Mouse (Mus musculus): ENCODE measurements around the gene Tent4b. TPM values are rescaled to one million over a fixed set of nuclear protein-coding genes. Genes with fewer than 3 reads are reported as not detected.

Tent4b gene
- polyA plus RNA-seq, 1 experiment from 2014 or later = 6.2 TPM

GRCm38 (mm10) chr8:88306511-88306910 lies 107.5 kb downstream of the Tent4b start:
- no peaks in the 10 kb centered on the region for H3K27me3 ChIP-seq (ENCODE audit: control insufficient read depth, insufficient read depth, low read depth, low read length)
- H3K4me2 ChIP-seq (ENCODE audit: low read depth, low read length) = no peak overlapping the region
- H3K36me3 ChIP-seq (ENCODE audit: control insufficient read depth, insufficient read depth, low read length) = no peaks in the 10 kb centered on the region
- H3K9me3 ChIP-seq (ENCODE audit: control insufficient read depth, low read length) = no peaks in the 10 kb centered on the region
- 68% methylated on average over 14 of the region's 14 CpGs for WGBS
- H3K9ac ChIP-seq (ENCODE audit: low read length) = no peak overlapping the region
- no peak overlapping the region for H3K4me3 ChIP-seq (ENCODE audit: low read length)
- H3K4me1 ChIP-seq (replicated peaks; ENCODE audit: control insufficient read depth, insufficient read depth, low read length) = 0 out of 2 replicates have a peak, but pooled peaks cover 9% of the 10 kb centered on the region
- no peak overlapping the region for H3K27ac ChIP-seq (ENCODE audit: low read length)
- ATAC-seq (ENCODE audit: low read depth) = no peak

GRCm38 (mm10) chr8:88307736-88308135 lies 108.7 kb downstream of the Tent4b start:
- Histone ChIP-seq H3K27ac (ENCODE audit: low read length) (no peak overlapping the region), H3K4me2 (ENCODE audit: low read depth, low read length) (no peak overlapping the region), H3K9ac (ENCODE audit: low read length) (no peak overlapping the region), H3K9me3 (ENCODE audit: control insufficient read depth, low read length) (no peaks in the 10 kb centered on the region), H3K27me3 (ENCODE audit: control insufficient read depth, insufficient read depth, low read depth, low read length) (no peaks in the 10 kb centered on the region), H3K4me1 (replicated peaks; ENCODE audit: control insufficient read depth, insufficient read depth, low read length) (0 out of 2 replicates have a peak, but pooled peaks cover 4% of the 10 kb centered on the region), H3K4me3 (ENCODE audit: low read length) (no peak overlapping the region), H3K36me3 (ENCODE audit: control insufficient read depth, insufficient read depth, low read length) (no peaks in the 10 kb centered on the region)
- no peak for ATAC-seq (ENCODE audit: low read depth)
- 82% methylated on average over 4 of the region's 4 CpGs for WGBS

Other genes starting within 250 kb of the Tent4b start
- gene Zfp423, start 239.6 kb upstream of the Tent4b start, polyA plus RNA-seq (2015; fragmentation: Nextera tagmentation; extraction: Ambion mirVana) = 5.8 and 7.5 TPM in 2 replicates
- 56.4 and 57.3 TPM in 2 replicates for gene Cnep1r1, start 80.4 kb upstream of the Tent4b start, polyA plus RNA-seq (2015; fragmentation: Nextera tagmentation; extraction: Ambion mirVana)
- gene Heatr3, start 61.4 kb upstream of the Tent4b start, polyA plus RNA-seq (2015; fragmentation: Nextera tagmentation; extraction: Ambion mirVana) = 32.3 and 32.5 TPM in 2 replicates
- 13.4 and 15.0 TPM in 2 replicates for gene Adcy7, start 73.2 kb downstream of the Tent4b start, polyA plus RNA-seq (2015; fragmentation: Nextera tagmentation; extraction: Ambion mirVana)
- gene Brd7, start 163.0 kb downstream of the Tent4b start, polyA plus RNA-seq (2015; fragmentation: Nextera tagmentation; extraction: Ambion mirVana) = 56.0 and 70.7 TPM in 2 replicates